Mouse (Mus musculus): ENCODE data around the gene Ddx46.

GRCm38 (mm10) chr13:55712846-55713245 lies 78.0 kb downstream of the Ddx46 start:
- TF ChIP-seq POLR2A (IDR thresholded peaks at IDR 0.05; ENCODE audit: borderline replicate concordance, extremely low read depth, insufficient read depth, insufficient read length, poor library complexity, severe bottlenecking): no peak
- no peak for TF ChIP-seq CTCF (IDR thresholded peaks at IDR 0.05; ENCODE audit: borderline replicate concordance, extremely low read depth, insufficient read depth, insufficient read length)
